Mouse (Mus musculus) B cell, adult 2 months (primary cell): ENCODE data around the gene Slc8a3.

Experiments
- DNase-seq, 2 experiments: peaks; one replicate each; pipeline ENCODE4 v3.0.0; 2022

Slc8a3 gene

GRCm38 (mm10) chr12:81175252-81175651 lies 157.7 kb downstream of the Slc8a3 start:
- DNase-seq: no peak

- no peak for DNase-seq
Observed at GRCm38 (mm10) chr12:81173893-81174292, 159.1 kb downstream of the Slc8a3 start.

GRCm38 (mm10) chr12:81173011-81173410 lies 160.0 kb downstream of the Slc8a3 start:
- no peak for DNase-seq

DNA sequence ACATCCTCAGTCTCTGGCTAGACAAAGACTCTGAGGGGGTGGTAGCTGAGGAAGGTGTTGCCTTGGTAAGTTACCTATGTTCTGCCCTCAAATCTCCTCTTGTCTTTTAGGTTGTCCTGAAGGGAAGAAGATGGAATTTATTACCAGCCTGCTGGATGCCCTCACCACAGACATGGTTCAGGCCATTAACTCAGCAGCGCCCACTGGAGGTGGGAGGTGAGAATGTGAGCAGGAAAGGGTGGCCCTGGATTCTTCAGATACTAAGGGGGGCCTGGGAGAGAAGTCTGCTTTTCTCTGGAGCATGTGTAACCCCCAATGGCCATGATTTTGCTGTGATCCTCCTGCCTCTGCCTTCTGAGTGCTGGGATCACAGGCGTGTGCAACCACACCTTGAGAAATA lies 162.9 kb downstream of the Slc8a3 start:
- DNase-seq: peak; percentile 3 to 4

DNA sequence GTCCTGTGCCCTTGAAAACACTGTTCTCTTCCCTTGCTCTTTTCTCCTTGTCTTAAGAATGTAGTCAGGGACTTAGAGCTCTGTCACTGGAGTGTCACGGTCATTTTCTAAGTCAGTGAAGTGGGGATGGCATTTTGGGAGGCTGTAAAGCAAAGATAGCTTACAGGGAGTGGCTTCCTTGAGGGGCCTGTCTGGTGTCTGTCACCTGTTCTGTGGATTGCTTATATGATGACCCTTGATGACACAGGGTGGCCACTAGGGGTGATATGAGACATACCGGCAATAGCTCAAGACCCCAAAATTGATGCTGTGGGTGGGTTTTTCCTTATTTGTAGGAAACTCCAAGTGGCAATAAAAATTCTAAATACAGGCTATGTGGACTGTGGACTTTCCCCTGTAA lies 164.5 kb downstream of the Slc8a3 start:
- no peak for DNase-seq

DNA sequence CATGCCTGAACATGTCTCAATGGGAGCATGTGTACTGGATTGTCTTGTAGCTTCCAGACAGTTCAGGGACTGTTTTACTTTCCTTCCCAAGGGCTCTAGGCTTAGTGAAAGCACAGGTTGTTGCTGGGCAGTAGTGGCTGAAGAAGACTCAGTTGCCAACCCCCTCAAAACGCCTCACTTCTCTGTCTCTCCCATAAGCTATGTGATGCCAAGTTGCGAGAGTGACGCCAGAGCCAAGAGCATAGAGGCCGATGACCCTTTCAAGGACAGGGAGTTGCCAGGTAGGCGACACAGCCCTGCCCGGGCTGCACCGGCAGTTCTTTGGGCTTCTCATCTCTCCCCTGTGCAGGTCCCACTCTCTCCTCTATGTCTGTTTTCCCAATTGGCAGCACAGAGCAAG lies 164.9 kb downstream of the Slc8a3 start:
- no peak for DNase-seq

DNA sequence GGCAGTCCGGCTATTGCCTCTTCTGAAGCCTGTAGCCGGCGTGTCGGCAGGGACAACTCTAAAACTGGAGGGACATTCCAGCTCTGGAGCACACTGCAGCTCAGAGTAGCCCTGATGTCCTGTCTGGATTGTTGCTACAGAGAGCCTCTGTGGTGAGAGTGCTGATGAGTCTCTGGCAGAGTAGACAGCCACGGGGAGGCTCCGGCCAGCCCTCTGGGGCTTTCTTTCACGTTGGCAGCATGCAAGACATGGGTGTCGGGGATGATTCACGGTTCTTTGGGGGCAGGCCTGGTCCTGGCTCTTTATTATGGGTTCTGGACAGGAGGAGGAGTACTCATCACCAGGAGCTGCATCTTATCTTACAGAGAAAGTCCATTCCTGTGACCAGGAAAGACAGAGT lies 165.8 kb downstream of the Slc8a3 start:
- DNase-seq: no peak

DNA sequence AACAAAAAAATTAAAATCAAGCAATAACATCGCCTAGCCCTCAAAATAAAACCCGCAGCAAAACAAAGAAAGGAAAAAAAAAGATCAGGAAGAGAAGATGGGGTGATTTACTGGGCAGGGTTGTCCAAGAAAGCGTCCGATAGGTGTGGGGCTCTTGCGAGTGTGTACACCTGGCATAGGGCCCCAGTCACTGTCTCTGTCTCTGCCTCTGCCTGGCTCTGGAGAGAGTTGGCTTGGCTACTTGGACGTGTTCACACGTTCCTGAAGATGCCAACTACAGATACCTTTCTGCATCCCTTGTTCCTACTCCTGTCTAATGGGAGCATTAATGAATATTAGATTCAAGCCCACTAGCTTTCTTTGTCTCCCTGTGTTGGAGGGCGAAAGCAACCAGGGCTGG lies 166.4 kb downstream of the Slc8a3 start:
- DNase-seq: no peak

DNA sequence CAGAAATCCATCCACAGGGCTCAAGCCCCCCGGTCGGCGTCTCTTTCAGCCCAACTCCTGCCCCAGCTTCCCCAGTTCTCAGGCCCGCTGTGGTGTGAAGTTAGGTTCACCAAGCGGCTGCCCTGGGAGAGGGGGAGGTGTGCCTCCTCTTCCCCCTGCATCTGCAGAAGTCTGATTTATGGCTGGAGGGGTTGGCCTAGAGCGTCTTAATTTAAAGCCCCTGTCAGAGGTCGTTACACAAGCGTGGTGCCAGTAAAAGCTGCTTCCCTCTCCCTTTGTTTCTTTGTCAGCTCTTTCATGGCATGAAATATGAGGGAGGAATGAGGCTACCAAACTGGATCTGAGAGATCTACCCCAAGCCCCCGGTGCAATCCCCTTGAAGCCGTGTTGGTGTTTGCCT lies 166.9 kb downstream of the Slc8a3 start:
- DNase-seq: no peak

DNA sequence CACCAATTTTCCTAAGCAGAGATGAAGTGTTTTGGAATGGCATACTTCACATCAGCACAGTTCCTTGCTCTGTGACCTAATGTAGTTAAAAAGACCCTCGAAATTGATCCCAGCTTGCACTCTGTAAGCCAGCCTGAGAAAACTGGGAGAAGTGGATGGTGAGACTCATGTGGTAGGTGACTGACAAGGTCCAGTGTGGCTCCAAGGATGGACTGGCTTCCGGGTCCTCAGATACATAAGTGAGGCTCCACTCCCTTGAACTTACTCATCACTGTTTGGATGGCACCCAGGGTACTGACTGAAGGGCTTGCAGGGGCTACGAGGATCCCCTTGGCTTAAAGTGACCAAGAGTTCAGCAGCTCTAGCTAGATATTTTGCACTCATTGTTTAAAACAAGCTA lies 169.4 kb downstream of the Slc8a3 start:
- no peak for DNase-seq

GRCm38 (mm10) chr12:81163131-81163530 lies 169.8 kb downstream of the Slc8a3 start:
- no peak for DNase-seq

DNA sequence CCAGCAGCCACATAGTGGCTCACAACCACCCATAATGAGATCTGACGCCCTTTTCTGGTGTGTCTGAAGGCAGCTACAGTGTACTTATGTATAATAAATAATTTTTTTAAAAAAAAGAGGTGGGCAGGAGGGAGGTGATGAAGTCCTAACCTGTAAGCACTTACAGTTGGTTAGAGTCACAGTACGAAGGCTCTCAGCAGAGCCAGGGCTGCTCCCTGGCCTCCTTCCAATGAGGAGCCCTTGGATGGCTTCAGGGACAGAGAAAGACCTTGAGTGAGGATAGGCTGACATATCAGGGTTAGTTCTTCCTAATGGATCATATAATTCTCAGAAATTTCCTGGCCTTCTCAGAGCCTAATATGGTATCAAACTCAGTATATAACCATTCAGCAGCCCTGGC lies 171.7 kb downstream of the Slc8a3 start:
- no peak for DNase-seq

GRCm38 (mm10) chr12:81160831-81161230 lies 172.1 kb downstream of the Slc8a3 start:
- peak; percentile 5 to 14 for DNase-seq

- no peak for DNase-seq
Observed at GRCm38 (mm10) chr12:81160425-81160824, 172.6 kb downstream of the Slc8a3 start.

DNA sequence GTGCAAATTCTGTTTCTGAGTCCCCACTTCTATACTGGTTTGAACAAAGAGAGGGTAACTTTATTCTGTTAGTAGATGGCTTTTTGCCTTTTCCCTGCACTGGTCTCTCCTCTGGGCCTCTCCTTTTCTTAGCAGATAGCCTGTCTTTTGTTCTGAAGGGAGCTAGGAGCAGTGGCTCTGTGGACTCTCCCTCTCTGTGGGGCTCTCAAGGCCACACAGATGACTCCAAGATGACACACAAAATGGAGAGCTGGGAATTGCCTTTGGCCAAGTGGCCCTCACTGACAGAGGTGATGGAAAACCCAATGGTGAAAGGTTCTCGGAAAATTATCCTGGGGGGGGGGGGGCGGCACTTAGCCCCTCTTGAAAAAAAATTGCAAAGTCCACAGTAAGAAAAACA lies 173.0 kb downstream of the Slc8a3 start:
- no peak for DNase-seq

- DNase-seq: no peak
Observed at GRCm38 (mm10) chr12:81156841-81157240, 176.1 kb downstream of the Slc8a3 start.

- DNase-seq: no peak
Observed at GRCm38 (mm10) chr12:81155675-81156074, 177.3 kb downstream of the Slc8a3 start.

GRCm38 (mm10) chr12:81152082-81152481 lies 180.9 kb downstream of the Slc8a3 start:
- no peak for DNase-seq

DNA sequence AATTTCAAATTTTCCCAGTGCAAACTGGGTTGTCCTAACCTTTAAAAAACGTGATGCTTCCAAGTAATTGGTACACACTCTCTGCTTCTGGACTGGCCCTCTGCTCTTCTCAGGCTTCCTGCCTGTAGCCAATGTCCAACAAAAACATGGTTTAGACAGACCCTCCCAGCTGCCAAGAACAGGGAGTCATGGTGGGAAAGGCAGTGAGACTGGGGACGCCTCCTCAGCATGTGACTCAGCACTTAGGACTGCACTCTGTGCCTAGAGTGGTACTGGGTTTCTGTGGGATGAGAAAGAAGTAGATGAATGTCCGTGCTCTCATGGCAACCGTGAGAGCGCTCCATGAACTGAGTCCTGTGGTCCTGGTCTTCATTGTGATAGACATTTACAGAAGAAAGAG lies 182.1 kb downstream of the Slc8a3 start:
- no peak for DNase-seq

DNA sequence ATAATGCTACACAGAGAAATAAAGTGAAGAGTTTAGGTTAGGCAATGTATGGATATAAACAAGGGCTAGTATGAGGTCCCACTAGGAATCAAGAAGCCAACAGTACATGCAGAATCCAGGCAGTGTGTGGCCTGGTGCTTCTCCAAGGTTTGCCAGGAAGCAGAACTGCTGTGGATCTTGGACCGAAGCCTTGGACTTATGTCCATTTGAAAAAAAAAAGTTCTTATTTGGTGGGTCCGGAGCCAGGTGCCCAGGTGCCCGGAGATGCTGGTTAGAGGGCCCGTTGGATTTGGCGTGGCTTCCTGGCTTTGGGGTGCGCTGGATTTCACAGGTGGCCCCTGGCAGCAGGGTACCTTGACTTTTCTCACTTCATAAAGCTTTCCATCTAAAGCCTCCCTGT lies 185.0 kb downstream of the Slc8a3 start:
- no peak for DNase-seq
